Mouse (Mus musculus) lung, postnatal 4 days (tissue): ENCODE measurements around the gene Ercc6l.
"Not testable (repeated sequence)": the region's sequence is repeated elsewhere in the genome, so short reads cannot be mapped to it uniquely, and the experiment has no call there.

Experiments used
- DNase-seq, 2 experiments: peaks; one replicate each; pipeline ENCODE4 v3.0.0; 2021

Ercc6l gene

GRCm38 (mm10) chrX:102103830-102104229 is 53.1 kb downstream of the Ercc6l start:
- DNase-seq, result not testable (repeated sequence)

GRCm38 (mm10) chrX:102101886-102102285 is 55.0 kb downstream of the Ercc6l start:
- DNase-seq, result no peak

GRCm38 (mm10) chrX:102094381-102094904 is 62.4 kb downstream of the Ercc6l start:
- no peak for DNase-seq
